Mouse (Mus musculus): ENCODE measurements around the gene Smg6.

Smg6 gene

DNA sequence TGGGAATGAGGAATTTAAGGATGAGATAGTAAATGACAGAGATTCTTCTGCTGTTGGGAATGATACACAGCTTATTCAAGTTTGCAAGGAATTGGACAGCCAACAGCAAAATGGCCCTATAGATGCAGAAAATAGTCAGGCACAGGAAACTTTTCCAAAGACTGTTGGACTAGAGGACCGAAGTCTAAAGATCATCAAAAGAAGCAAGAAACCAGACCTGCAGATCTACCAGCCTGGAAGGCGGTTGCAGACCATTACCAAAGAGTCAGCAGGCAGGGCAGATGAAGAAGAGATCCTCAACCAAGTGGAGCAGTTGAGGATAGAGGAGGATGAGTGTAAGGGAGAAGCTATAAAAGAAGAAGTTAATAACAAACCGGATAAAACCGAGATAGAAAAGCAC, 3.5 kb downstream of the Smg6 start:
- DNase-seq, result peak; percentile 31 to 48

DNA sequence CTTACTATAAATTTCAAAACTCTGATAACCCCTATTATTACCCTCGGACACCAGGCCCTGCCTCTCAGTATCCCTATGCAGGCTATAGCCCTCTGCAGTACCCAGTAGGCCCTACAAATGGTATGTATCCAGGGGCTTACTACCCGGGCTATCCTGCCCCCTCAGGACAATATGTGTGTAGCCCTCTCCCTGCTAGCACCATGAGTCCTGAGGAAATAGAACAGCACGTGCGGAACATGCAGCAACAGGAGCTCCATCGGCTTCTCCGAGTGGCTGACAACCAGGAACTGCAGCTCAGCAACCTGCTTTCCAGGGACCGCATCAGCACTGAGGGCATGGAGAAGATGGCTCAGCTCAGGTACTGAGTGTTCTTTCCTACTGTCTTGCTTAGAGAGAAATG, 4.8 kb downstream of the Smg6 start:
- no peak for DNase-seq

DNA sequence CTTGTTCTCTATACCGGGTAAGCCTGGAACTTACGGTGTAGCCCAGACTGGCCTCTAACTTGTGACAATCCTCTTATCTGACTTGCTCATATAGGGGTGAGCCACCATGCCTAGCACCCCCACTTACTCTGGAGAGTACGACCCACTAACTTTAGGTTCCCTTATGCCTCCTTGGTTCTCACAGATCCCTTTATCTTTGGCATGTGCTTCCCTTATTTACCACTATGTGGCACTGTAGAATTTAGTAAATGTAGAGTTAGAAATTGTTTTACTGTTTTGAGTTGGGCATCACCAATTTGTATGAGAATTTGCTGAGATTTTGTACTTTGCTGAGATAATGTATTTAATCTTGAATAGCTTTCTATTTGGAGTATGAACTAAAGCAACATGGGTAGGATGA, 20.7 kb downstream of the Smg6 start:
- peak in 1 of 2 experiments; percentile 26 for DNase-seq

DNA sequence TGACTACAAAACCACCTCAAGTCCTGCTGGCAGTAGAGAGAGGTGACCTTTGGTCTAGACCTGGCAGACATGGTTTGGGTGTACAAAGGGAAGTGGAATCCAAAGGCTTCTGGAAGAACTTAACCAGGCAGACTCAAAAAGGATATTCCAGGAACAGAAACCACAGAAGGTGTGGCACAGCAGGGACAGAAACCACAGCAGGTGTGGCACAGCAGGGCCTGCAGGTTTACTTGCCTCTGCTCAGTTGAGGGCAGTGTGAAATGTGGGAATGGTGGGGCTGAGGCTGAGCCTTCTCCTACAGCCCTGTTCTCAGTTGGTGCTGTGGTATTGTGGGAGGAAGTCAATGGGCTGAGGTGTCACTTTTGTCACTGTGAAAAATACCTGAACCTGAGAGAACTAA, 29.3 kb downstream of the Smg6 start:
- DNase-seq, result peak; percentile 49 to 55

DNA sequence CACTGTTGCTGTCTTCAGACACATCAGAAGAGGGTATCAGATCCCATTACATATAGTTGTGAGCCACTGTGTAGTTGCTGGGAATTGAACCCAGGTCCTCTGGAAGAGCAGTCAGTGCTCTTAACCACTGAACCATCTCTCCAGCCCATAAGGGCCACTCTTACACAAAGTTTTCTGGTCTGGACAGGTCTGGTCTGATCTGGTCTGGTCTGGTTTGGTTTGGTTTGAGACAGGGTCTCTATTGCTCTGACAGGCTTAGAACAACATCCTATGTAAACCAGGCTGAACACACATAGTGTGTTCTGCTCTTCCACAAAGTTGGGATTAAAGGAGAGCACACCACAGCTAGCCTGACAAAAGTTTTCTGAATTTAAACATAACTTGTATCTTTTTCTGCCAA, 30.4 kb downstream of the Smg6 start:
- no peak for DNase-seq

DNA sequence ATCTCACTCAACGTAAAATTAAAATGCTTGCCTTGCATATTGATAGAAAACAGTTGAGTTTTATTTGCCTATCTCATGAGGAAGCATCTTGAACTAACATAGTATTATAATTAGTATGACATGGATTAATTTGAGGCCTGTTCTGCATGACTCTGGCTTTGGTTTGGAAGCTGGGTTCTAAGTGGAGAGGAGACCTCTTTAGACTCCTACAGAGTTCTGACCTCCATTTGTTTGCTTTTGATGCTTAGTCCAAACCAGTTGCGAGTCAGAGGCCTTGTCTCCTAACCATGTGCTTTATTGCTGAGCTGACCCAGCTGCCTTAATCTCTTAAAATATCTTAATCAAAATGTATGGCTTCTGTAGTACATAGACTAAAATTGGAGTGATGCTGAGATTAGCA, 32.0 kb downstream of the Smg6 start:
- no peak for DNase-seq

DNA sequence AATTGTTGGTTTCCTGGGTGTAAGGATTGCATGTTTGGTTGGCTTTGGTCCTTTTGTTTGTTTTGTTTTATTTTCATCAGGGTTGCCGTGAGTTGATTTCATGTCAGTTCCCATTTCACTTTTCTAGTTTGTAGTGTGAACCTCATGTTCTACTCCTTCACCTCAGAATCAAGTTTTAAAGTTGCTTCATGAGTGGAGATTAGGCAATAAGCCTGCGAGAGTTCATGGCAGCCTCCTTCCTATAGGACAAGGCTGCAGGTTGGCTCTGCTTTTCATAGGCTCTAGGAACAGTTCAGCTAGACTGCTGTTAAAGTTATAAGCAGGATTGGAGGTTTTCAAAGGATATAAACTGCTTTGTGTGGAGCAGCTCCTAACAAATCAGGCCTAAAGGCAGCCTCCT, 33.9 kb downstream of the Smg6 start:
- DNase-seq, result no peak

DNA sequence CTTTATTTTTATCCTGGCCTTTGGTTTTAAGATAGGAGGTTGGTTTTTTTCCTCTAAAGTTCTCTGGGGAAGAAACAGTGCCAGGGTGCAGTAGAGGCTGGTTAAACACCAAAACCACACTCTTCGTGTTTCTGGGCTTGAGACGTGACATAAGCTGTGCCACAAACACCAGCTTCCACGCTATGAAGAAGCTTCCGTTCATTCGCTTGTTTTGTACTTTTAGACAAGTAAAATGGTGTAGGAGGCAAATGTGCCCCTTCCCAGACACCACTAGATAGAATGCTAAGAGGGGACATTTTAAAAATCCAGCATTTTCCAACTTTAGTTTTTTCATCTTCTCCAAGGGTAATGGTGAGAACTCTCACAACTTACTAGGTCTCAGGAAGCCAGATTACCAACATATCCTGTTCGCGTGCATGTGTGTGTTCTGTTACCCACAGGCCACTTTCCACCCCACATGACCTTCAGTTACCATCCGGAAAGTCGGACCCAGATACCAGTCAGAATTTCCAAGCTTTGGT, 34.5 kb downstream of the Smg6 start:
- DNase-seq, result no peak

DNA sequence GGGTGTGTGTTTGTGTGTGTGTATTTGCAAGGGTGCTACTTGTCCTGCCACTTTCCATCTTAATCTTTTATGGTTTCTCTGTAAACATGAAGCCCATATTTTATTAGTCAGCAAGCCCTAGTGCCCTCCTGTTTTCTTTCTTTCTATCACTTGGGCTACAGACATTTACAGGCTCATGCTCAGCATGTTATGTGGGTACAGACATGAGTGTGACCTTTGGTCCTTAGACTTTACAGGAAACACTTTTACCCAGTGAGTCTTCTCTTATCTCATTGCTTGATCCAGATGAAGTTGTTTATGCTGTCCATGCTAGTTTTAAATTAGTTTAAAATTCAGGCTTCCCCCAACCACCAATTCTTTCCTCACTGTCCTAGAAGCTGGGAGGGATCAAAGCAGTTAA, 36.3 kb downstream of the Smg6 start:
- no peak for DNase-seq

DNA sequence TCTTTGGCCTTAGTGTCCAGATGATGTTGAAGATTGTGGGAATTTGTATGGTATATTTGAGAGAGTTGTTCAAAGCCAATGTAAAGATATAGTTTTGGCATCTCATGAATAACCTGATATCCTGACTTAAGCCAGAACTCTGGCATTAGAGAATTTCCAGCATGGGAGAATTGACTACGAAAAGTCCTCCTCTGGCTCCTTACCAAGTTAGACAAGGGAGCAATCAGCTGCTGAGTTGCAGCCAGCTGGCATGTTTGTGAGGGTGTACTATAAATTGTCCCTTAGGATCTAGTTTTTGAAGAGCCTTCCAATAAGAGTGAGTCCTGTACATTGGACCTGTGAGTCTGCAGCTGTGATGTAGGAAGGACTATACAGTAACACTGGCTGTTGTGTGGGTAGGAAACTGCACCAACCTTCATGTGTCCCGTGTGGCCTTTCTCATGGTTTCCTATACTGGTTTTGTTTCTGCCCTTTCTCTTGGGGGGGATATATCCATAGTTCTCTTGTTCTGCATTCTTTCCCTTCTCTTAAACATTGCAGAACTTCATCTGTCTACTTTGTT, 37.3 kb downstream of the Smg6 start:
- no peak for DNase-seq

DNA sequence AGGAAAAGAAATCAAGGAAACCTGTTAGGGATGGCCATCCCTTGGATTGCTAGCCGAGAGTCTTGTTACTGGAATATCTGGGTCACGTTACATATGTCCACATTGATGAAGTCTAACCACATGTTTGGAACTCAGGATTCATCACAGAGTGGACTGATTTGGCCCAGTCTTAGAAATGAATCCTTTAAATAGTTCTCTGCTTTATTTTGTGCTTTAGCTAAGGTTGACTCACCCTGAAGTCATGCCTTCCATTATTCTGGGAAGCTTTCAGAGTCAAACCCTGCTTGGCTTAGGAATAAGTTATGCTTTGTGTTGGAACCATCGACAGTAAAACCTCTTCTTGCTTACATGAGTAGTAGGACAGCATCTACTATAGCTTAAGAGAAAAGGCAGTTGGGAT, 39.9 kb downstream of the Smg6 start:
- no peak for DNase-seq

DNA sequence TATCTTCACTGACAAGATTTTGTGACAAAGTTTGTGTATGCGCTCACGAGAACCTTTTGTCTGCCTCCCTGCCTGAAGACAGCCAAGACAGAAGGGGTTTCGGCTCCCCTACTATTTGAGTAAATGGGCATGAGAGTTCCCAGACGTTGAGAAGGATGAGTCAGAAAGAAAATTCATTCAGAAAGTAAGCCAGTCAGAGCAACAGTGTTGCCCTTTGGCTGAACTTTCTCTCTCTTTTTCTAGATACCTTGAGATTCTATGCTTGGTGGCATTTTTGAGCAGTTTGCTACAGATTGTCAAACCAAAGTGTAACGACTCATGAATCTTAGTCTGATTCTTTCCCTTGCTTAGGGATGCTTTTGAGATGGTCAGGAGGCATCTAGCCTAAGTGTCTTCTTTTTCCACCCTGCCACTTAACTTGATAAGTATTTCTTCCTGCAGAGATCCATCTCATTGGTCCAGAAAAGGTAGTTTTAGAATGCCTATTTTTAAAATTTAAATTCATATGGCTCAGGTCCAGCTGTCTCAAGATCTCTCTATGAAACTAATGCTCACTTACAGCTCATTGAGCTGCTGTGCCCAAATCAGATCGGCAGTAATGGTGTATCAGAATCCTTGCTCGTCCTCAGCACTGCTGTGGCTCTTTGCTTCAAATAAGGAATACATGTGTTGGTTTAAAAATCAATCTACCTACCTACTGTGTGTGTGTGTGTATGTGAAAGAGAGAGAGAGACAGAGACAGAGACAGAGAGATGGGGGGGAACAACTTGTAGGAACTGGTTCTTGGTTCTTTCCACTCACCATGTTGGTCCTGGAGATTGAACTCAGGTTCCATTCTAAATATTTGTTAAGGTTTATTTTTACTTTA, 47.9 kb downstream of the Smg6 start:
- no peak for DNase-seq

DNA sequence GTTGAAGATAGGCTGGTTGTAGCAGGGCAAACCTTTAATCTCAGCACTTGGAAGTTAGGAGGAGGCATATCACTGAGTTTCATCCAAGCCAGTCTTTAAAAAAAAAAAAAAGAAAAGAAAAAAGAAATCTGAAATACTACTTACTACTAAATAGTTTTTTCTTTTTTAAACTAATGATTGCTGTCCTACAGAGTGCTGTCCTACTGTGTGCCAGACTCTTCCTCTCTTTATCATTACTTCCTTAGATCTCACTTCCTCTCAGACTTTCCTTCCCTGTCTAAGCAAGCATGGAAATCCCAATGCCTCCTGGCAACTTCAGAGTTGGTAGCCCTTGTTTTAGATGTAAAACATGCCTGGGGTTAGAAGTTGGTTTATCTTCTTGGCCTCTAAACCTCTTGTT, 49.0 kb downstream of the Smg6 start:
- no peak for DNase-seq

DNA sequence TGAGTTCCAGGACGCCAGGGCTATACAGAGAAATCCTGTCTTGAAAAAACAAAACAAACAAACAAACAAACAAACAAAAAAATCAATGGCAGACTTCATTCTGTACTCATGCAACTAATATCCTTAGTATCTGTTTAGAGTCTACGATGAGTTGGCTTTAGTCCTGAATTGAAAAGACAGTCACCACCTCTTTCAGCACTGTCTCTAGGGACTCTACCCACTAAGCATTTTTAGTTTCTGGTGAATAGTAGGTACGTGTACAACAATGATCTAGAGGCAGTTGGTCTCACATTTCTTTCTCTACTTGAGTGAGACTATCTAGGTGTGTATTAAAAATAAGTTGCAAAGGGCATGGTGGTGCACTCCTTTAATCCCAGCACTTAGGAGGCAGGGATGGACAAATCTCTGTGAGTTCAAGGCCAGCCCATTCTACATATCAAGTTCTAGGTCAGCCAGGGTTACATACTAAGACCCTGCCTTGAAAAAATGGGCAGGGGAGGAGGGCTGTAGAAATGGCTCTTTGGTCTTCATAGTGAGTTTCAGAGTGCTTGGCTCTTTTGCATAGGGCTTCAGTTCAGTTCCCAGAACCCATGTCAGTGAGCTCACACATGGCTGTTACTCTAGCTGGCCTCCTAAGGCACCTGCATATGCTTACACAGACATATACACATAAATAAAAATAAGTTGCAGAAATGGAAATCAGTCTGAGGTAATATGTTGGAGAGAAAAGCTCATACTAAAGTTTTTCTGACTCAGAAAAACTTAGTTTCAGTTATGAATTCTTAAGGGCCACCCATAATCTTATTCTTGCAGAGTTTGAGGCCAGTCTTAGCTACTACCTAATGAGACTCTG, 51.4 kb downstream of the Smg6 start:
- no peak for DNase-seq

DNA sequence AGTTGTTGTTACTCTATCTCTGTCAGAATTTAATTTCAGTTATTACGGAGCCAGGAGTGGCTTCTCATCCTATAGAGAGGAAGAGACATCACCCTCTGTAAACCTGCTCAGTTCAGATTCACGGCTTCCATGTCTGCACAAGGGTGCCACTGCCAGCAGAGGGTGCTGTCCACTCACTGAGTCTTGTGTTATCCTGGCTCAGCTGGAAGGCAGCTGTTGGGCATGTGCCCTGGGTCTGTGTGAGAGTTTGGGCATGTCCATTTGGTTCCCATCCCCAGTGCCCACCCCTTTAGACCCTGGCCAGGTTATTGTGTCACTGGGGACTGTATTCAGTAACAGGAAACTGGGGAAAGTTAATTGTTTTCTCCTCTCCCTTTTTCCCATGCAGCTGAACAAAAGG, 55.8 kb downstream of the Smg6 start:
- peak; percentile 51 to 76 for DNase-seq

DNA sequence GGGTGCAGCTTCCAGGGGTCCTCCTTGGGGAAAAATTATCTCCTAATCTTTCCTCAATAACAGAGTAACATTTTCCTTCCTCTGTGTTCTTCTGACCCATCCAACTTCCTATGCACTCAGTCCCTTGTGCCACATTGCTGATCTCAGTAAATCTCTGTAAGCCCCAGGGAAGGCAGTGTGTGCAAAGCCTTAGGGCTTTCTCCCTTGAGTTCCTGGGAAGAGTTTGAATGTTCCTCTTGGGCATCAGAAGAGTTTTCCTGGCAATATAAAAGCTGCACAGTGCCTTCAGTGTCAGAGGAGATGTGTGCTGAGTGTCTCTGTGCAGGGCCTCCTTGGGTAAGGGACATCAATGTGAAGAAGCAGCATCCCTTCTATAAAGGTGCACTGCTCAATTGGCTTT, 56.6 kb downstream of the Smg6 start:
- DNase-seq, result no peak

DNA sequence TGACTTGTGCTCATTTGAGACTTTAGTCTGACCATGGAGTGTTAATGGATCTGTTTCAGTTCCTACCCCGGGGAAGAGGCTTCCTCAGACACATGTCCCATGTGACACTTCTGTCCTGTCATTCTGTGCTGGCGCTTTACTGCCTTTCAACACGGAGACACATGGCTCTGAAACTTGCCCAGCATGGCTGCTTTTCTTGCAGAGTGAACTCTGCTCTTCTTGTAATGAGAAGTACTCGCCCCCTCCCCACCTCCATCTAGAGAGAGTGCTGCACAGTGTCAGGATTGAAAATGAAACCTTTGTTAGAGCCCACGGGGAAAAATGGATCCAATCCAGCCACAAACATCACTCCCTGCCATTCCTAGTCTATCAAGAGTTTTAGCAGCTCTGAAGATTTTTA, 62.5 kb downstream of the Smg6 start:
- DNase-seq, result no peak

DNA sequence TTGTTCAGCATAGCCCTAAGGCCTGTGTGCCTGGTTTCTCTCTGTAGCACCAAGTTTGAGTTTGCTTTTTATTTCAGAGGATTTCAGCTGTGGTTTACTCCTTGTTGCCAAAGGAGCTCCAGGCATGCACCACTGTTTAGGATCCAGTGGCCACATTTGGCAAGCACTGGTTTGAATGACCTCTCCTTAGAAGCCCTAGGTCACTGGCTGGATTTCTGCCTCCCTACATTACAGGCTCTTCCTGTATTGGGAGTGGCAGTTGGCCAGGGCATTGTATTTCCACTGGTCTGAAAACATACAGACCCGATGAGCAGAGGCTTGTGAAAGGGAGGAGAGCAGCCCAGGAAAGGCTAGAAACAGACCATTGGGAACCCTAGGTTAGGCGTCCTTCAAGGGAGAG, 63.4 kb downstream of the Smg6 start:
- peak; percentile 21 to 26 for DNase-seq

DNA sequence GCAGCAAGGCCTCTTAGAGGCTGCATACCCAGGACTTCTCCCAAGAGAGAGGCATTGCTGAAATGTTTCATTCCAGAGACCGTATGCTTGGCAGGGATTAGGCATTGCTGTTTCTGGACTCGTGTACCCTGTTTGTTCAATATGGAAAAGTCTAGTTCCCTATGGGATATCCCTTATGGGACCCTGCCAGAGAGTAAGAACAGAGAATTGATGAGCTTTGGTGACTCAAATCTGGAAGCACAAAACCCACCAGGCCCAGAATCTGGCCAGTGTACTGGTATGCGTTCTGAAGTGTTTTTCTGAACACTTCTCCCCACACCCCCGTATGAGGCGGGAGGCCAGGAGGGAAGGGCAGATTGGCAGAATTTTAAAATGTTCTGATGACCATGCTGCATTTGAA, 64.9 kb downstream of the Smg6 start:
- DNase-seq, result no peak

DNA sequence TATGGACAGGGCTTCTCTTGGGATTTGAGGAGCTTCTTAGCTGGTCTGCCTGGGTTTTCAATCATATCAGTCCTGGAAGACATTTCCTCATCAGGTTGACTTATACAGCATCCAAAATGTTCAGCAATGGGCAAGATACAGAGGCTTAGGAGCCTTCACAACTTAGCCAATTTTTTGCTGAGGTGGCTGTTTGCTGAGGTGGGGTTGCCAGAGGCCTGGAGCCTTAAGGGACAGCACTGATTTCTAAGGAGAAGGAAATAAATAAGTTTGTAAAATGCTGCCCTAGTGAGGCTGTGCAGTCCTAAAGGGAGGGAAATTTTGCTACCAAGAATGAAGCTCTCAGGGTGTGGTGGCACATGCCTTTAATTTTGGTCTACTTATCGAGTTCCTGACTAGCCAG, 65.7 kb downstream of the Smg6 start:
- no peak for DNase-seq

DNA sequence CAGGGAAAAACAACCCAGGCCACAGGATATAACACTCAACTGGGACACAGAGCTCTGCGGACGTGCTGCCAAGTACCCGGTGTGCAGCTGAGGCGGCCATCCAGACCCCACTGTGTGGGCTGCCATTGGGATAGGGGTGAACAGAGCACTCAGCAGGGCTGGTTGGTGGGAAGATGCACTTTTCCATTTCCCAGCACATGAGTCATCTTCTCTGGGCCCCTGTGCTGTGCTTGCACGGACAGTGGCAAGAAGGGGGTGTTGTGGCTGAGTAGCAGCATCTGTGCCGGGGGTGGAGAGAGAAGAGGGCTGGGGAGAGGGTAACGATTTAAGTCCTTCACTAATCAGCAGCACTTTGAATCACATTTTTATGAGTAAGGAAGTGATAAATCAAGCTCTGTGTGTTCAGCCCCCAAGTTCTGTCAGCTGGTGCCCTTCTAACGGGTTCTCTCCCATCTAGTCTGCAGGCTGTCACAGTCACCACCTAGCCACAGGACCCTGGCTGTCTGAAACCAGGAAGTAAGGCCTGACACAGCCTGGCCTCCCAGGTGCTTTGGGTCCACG, 66.9 kb downstream of the Smg6 start:
- no peak for DNase-seq

DNA sequence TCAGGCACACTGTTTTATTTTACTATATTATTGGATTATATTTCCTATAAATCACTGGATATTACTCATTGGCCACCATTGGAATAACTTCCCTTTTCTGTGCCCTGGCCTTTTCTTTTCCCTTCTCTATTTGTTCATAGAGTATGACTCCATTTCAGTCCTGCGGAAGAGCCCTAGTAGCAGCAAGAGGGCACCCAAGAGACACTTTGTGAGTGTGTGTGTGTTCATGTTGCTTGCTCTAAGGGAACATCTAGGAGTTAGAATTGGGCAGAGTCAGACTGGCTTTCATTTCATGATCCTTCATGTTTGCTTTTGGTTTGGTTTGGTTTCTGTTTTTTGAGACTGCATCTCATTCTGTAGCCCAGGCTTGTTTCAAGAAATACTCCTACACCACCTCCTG, 68.5 kb downstream of the Smg6 start:
- DNase-seq, result no peak

DNA sequence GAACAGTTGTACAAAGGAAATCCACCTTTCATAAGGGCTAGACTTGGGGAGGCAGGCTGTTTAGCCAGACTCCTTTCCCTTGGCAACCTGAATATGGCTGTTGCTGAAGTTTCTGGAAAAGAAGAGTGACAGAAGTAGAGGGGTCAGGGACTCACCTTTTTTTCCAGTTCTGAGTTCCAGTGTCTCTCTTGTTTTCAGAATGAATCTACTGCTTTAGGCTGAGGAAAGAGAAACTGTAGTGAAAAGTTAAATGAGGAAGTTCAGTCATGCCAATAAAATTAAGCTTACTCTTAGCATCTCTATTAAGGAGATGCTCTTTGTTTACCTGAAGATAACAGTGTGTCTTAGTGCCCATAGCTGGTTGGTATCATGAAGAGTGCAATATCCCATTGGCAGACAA, 69.2 kb downstream of the Smg6 start:
- DNase-seq, result no peak

Measured in kidney, adult 8-10 months (tissue).